Mouse (Mus musculus) left cerebral cortex, postnatal 10 days (tissue): ENCODE results near the gene Larp1. TPM values are rescaled to one million over a fixed set of nuclear protein-coding genes. Genes with fewer than 3 reads are reported as not detected.
A peak's percentile ranks its signal among the peaks of the same experiment; 100 is the strongest.

ENCODE experiments used
- DNase-seq, 2 experiments: peaks; one replicate each; pipeline ENCODE4 v3.0.0; 2021 to 2022; ENCODE audit warnings: low spot score in 2 of 2, mixed read lengths in 1 of 2; ENCODE audit errors: extremely low spot score in 1 of 2
- intact Hi-C: fragments of 180-260 bp; cut with DNase I; formaldehyde crosslinking; loops from one replicate; pipeline ENCODE4 v1.15.1; 2025
- total RNA-seq, 2 experiments: library from RNA; stranded (reverse); gene quantifications; 2 replicates each; pipeline ENCODE4 v1.2.3; 2021

Gene Larp1
- total RNA-seq, 2 experiments from 2014 or later = 86.2 to 89.1 TPM

- intact Hi-C loops = no loop called here
- DNase-seq = no peak
These were observed 22.0 kb upstream of the Larp1 start for GRCm38 (mm10) chr11:57986861-57987260.

GRCm38 (mm10) chr11:57998168-57998567, 10.7 kb upstream of the Larp1 start:
- intact Hi-C loops = no loop called here
- no peak for DNase-seq

- intact Hi-C loops = no loop called here
- no peak for DNase-seq
These were observed 10.0 kb upstream of the Larp1 start for GRCm38 (mm10) chr11:57998872-57999271.

DNA sequence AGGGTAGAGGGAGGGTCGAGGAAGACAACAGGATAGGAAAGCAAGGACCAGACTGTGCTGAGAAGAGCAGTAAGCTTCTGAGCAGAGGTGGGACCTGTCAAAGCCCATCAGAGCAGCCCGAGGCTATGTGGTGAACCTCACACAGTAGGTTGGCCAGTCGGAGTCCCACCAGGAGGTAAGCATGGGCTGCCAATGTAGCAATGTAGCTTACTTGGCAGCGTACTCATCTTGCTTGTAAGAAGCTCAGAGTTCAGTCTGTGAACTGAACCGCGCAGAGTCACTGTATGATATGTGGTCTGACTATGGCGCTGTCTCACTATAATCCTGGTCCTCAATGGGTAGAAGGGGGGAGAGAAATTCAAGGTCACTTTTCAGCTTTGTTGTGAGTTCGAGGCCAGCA, 5.7 kb upstream of the Larp1 start:
- intact Hi-C loops = no loop called here
- no peak for DNase-seq

GRCm38 (mm10) chr11:58003734-58004133, 5.1 kb upstream of the Larp1 start:
- intact Hi-C loops = no loop called here
- DNase-seq = no peak

DNA sequence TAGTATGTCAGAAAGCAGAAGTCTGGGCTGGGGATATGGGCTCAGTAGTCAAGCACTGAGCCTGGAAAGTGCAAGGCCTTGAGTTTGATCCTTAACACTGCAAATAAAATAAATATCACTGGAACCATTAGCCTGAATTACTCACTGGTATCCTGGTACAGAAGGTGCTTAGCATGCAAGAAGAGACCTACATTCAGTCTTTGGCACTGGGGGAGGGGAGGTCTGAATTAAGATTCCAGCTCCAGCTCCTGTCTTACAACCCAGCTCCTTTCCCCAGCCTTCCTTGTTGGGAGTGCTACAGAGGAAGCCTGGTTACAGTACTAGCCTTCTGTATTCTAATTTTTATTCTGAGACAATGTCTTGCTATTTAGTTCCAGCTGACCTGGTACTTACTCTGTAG, 3.8 kb upstream of the Larp1 start:
- DNase-seq = no peak
- intact Hi-C loops = no loop called here

DNA sequence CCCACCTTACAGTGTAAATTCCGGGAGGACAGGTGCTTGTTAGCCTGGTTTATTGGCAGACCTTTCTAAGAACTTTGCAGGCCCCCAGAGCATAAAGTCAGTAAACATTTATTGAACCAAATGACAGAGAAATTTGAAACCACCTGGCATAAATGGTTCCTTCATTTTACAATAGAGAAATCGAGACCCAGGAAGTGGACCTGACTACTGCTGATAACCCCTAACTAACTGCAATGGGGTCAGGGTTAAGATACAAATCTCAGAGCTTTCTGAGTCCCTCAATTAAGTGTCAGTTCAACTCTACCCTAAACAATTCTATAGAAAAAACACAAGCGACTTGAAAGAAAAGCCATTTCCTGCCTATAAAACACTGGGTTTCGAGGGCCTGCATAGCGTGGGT, 851 bp upstream of the Larp1 start:
- intact Hi-C loops = no loop called here
- DNase-seq = no peak

DNA sequence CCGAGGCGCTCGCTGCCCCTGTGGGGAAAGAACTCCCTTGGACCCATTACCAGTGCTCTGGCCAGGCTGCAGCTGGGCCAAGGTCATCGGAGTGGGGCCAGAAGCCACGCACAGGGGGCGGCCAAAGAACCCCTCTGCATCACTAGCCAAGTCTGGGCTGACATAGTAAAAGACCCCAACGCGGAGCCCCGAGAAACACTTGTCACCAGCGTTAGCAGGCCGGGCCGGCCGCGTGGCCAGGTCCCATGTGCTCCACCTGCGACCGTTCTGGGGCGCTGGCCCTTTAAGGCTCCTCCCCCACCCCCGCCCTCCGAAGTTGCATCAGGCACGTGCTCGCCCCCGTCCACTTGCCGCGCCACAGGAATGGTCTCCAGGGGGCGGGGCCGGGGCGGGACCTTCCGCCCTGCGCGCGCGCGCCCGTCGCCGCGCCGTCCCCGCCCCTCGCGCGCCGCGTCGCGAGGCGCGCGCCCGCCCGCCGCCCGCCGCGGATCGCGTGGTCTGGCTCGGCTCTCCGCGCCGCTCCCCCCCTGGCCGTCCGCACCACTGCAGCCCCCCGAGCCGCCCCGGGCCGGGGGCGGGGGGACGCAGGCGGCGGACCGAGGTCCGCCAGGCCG, 320 bp upstream of the Larp1 start:
- intact Hi-C loops = no loop called here
- DNase-seq = peak; percentile 68 to 92

- peak in 1 of 2 experiments; percentile 78 for DNase-seq
- intact Hi-C loops = loop anchor here (5.0 kb wide), 2 partner anchors 47 to 48 kb away; no protein-coding TSS in a partner anchor
These were observed 765 bp downstream of the Larp1 start for GRCm38 (mm10) chr11:58009516-58010141.

DNA sequence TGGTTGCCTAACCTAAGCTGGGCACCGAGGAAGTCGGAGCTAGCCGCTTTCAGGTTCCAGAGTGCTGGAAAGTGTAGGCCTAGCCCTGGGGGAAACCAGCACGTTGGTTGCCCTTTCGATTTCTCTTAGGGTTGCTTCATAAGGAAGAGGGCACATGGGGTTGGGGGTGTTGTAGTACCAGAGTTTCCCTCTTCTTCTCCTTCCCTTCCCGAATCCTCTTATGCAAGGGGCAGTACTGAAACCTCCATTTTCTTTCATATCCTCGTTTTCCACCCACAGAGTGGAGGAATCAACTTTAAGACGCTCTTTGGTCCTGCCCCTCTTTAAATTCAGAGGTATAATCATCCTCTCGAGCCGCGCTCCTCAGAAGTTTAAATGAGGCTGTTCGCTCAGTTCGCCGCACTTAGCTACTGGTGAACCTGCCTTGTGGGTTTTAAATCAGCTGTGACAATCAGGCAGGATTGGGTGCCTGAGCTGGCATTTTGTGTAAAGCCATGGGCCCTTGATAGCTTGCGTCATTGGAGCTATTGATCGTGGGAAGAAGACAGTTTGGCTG, 1.4 kb downstream of the Larp1 start:
- intact Hi-C loops = loop anchor here (5.0 kb wide), 2 partner anchors 47 to 48 kb away; no protein-coding TSS in a partner anchor

DNA sequence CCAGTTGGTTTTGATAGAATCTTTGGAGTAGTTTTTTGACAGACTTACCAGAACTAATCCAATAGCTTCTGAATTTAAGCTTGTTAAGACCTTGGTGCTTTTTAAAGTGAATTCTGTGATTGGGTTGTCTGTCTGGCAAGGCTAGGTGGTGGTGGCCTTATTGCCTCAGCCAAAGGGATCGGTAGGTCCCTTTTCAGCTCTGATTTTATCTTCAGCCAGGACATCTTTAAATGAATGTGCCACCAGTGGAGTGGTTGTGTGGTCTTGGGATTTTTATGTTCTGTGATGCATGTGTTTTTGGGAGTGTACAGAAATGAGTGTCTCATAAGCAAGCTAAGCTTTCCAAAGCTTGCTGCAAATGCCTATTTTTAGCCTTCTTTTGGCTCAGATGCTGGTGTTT, 2.1 kb downstream of the Larp1 start:
- intact Hi-C loops = loop anchor here (5.0 kb wide), 2 partner anchors 46 to 49 kb away; no protein-coding TSS in a partner anchor
- no peak for DNase-seq

More for the DNA sequence above, 1.4 kb downstream of the Larp1 start:
- DNase-seq = no peak

DNA sequence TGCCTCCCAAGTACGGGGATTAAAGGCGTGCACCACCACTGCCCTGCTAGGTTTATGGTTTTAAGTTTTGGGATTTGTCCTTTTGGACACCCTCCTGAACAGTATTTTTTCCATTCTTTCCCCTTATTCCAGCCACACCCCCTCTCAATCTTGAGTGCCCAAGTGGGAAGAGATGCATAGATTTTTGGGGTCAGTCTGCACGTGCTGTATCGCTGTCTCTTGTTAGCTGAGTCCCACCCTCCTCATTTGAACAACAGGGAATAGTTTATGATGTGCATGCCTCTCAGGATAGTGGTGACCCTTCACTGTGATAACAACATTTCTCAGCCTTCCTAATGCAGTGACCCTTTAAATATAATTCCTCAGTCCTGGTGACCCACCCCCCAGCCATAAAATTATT, 2.9 kb downstream of the Larp1 start:
- intact Hi-C loops = loop anchor here (5.0 kb wide), 2 partner anchors 45 to 50 kb away; no protein-coding TSS in a partner anchor
- DNase-seq = no peak

DNA sequence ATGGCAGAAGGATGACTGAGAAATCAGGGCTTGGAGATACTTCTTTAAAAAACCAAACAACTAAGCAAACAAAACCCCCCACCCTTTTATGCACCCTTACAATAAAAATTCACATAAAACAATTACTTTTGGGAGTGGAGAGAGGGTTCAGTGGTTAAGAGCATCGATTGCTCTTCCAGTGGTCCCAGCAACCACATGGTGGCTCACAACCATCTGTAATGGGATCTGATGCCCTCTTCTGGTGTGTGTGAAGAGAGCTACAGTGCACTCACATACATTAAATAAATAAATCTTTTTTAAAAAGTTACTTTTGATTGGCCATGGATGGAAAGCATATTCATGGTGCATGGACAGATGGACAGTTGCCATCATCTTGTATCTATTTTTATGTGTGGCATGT, 3.8 kb downstream of the Larp1 start:
- DNase-seq = no peak
- intact Hi-C loops = loop anchor here (5.0 kb wide), 2 partner anchors 45 to 50 kb away; no protein-coding TSS in a partner anchor

DNA sequence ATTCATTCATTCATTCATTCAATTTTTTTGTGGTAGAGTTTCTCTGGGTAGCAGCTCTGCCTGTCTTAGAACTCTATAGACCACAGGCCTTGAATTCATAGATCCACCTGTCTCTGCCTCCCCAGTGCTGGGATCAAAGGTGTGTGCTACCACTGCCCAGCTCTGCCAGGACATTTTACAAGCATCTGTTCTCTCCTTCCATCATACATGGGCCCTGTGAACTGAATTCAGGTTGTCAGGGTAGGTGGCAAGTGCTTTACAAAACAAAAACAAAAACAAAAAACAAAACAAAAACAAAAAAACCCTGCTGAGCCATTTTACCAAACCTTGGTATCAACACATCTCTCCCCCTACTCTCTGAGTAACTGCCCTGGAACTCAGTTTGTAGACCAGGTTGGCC, 4.2 kb downstream of the Larp1 start:
- intact Hi-C loops = loop anchor here (5.0 kb wide), 2 partner anchors 44 to 51 kb away; no protein-coding TSS in a partner anchor
- DNase-seq = no peak

DNA sequence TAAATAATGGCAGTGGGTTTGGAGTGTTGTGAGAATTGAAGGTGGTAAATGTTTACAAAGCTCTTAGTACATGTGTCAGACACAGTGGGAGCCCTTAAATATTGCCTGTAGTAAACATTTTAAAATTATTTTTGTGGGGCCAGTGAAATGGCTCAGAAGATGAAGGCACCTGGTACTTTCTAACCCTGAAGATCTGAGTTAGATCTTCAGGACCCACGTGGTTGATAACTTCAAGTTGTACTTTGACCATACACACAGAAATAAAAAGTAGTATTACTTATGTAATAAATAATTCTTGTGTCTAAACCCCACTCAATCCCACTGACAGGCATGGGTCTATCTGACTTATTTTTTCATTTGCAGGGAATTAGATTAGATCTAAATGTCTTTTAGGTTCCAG, 5.7 kb downstream of the Larp1 start:
- DNase-seq = no peak
- intact Hi-C loops = loop anchor here (5.0 kb wide), 2 partner anchors 43 to 52 kb away; no protein-coding TSS in a partner anchor

DNA sequence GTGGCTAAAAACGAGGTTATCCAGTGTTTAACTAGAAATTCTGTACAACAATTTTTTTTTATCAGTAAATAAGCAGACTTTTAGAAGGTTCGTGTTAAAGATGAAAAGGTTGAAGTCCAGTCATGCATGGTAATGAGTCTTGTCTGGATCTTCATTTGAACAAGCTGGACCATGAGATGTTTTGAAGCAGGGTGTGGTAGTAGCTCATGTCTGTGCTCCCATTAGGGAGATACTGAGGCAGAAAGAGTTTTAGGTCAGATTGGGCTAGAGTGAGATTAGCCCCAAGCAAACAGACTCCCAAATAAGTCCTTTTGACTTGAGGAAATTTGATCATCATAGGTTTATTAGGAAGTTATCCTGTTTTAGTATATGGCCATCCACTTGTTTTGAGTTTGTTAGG, 6.5 kb downstream of the Larp1 start:
- no peak for DNase-seq
- intact Hi-C loops = no loop called here

DNA sequence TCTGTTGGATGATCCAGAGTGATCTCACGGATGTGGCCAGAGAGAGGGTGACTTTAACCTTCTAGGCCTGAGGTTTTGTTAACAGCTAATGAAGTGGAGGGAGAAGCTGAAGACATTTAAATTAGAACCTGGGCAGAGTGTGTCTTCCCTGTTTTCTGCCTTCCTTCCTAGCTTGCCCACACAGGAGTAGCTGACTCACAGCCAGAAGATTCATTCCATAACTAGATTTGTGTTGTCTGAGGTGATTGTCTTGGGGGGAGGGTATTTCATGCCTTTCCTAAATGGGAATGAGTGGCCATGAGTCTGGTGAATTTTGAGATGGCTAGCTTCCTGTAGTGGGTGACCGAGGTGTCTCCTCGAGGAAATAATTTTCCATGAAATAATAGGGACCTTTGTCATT, 7.5 kb downstream of the Larp1 start:
- DNase-seq = no peak
- intact Hi-C loops = no loop called here

DNA sequence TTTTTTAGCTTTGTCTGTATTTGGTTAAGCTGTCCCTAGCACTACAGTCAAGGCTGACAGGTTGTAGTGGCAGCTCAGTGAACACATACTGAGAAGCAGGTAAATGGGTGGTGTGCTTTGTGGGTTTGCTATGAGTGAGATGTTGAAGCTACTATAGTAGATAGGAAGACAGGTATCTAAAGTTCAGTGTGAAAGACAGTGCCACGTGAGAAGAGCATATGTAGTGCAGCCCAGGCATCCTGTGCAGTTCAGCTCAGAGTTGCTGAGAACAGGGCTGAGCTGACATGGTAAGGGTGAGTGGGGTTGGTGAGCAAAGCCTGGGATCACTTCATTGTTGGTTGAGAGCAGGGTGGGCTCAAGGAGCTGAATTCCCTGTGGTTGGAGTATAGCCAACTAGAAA, 8.6 kb downstream of the Larp1 start:
- no peak for DNase-seq
- intact Hi-C loops = no loop called here

- intact Hi-C loops = no loop called here
- peak in 1 of 2 experiments; percentile 31 for DNase-seq
These were observed 9.4 kb downstream of the Larp1 start for GRCm38 (mm10) chr11:58018287-58018686.

DNA sequence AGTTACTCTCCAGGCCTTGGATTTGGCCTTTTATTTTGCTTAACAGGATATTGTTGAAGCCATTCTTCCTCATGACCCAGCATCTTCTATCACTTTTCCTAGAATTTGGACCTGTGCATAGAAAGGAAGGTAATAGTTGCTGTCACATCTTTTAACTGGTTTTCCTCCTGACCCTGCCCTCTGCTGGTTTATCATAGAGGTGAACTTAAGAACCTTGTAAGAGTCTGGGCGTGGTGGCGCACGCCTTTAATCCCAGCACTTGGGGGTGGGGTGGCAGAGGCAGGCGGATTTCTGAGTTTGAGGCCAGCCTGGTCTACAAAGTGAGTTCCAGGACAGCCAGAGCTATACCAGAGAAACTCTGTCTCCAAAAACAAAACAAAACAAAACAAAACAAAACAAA, 9.8 kb downstream of the Larp1 start:
- intact Hi-C loops = no loop called here

More for the DNA sequence above, 9.8 kb downstream of the Larp1 start:
- no peak for DNase-seq
